Mouse (Mus musculus) CD8-positive naive resting alpha-beta T cell, adult 2 months (primary cell): ENCODE data around the gene Vmn2r81.
"Not testable (repeated sequence)": the region's sequence is repeated elsewhere in the genome, so short reads cannot be mapped to it uniquely, and the experiment has no call there.

ENCODE experiments used
- DNase-seq, 2 experiments: peaks; one replicate each; pipeline ENCODE4 v3.0.0; 2022; ENCODE audit warnings: low read depth in 2 of 2, low spot score in 2 of 2

Gene Vmn2r81

GRCm38 (mm10) chr10:79247392-79247791 lies at the start of gene Vmn2r81:
Gene Vmn2r81 (plus strand): TSS chr10:79247692.
- DNase-seq = not testable (repeated sequence)

- DNase-seq = not testable (repeated sequence)
Observed at GRCm38 (mm10) chr10:79199973-79200372, 47.5 kb upstream of the Vmn2r81 start.

GRCm38 (mm10) chr10:79220432-79220831 lies 27.1 kb upstream of the Vmn2r81 start:
- no peak for DNase-seq

- DNase-seq = no peak
Observed at GRCm38 (mm10) chr10:79221606-79222005, 25.9 kb upstream of the Vmn2r81 start.

- DNase-seq = no peak
Observed at GRCm38 (mm10) chr10:79222214-79222613, 25.3 kb upstream of the Vmn2r81 start.

- DNase-seq = not testable (repeated sequence)
Observed at GRCm38 (mm10) chr10:79322033-79322736, 74.7 kb downstream of the Vmn2r81 start.

- no peak for DNase-seq
Observed at GRCm38 (mm10) chr10:79322737-79323086, 75.2 kb downstream of the Vmn2r81 start.
